Mouse (Mus musculus) megakaryocyte, embryonic 14.5 days (primary cell): ENCODE data around the gene Dst.

Source experiments
- FLI1 ChIP-seq: IDR thresholded peaks from 2 replicates; pipeline ENCODE4 v1.6.1; 2012; ENCODE audit warnings: low read length, inconsistent platforms, mixed read lengths
- GATA1 ChIP-seq: IDR thresholded peaks from 3 replicates; pipeline ENCODE4 v1.6.1; 2012; ENCODE audit warnings: mixed read lengths, low read length, inconsistent platforms, borderline replicate concordance

DNA sequence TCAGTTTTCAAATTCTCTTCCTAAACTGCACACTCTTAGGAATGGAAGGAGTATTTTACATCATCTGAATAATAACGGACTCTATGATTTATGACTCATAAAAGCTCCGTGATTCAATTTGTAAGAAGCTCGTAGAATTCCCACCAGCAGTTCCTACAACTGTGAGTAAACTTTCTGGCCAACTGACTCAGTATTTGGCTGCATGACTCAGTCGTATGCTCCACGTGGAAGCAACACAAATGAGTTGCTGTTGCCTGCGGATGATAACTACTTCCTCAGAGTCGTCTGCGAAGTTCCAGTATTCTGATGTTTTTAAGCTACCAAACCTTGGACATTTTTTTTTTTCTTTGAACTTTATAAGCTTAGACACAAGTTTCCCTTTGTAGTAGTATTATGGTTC, 7.8 kb upstream of the Dst start:
- TF ChIP-seq GATA1 (no peak), FLI1 (no peak)
